Mouse (Mus musculus): ENCODE results near the gene Prr36.

Prr36 gene

DNA sequence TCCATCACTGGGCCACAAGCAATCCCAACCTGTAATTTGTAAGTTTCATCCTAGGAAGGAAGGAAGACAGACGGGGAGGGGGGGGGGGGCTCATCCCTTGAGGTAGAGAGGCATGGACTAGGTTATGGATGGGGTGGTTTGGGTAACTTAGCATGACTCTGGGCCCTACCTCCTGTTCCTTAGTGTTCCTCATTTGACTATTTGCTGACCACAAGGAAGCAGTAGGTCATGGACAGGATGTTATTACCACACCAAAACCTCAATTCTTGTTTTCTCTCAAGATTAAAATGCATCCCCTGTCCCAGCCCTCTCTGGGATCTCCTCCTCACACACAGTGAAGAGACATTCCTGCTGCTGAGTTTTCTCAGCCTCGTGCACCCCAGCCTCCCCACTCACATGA lies 15.9 kb downstream of the Prr36 start:
- in situ Hi-C loops (cut with MseI, MboI), result no loop called here

DNA sequence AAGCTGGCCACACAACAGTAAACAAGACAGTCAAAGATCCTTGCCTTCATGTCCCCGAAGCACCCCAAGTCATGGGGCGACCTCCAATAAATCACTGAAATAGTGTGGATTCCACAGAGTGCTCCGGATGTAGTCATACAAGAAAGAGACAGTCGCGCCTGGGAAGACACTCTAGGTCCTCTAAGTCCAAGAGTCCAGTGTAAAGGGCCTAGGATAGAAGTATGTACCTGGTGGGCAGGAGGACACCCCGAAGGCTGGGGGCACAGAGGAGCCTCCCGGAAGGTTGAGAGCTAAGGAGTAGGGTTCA lies 23.7 kb downstream of the Prr36 start:
- in situ Hi-C loops (cut with MseI, MboI), result no loop called here

DNA sequence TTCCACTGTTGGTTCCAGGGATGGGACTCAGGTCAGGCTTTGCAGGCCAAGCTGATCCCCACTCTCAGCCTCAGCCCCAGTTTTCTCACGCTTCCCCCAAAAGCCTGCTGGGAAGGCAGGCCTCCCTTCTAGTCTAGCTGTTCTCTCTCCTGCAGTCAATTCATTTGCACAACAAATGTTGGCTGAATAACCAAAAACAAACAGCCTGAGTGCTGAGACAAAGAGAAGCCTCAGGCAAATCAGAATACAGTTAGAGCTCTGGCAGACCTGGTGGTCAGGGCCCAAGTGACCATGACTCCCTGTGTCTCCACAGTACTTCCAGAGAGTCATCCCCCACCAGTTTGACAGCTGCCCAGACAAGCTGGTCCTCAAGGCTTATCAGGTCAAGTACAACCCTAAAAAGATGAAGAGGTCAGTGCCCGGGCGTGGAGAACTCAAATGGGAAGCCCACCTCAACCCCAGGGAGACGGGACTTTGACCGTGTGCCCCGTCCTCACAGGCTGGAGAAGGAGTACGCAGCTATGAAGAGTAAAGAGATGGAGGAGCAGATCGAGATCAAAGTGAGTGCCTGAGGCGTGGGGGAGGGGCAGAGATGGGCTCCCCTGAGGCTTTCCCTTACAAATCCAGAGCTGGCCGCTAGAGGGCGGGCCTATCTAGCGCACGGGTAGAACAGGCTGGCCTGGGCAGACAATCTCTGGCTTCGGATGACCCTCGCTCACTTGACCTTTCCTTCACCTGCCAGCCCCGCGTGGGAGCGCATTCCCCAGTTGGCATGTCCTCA lies 24.3 kb downstream of the Prr36 start:
- in situ Hi-C loops (cut with MseI, MboI), result no loop called here

DNA sequence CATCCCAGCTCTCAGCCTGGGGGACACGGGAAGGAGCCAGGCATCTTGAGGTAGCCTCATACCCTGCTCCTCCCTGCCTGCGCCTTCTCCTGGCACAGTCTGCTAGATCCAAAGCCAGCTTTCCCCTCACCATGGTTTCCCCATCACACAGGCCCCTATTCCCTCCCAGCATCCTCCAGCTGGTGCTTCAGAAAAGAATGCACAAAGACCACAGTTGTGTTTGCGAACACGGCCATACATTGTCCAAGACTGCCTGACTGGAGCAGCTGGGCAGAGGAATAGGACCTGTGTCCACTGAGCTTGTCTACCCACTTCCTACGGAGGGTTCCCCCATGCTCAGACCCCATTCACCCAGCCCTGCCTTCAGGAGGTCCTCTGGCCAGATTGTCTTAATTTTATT lies 25.0 kb downstream of the Prr36 start:
- in situ Hi-C loops (cut with MseI, MboI), result no loop called here

DNA sequence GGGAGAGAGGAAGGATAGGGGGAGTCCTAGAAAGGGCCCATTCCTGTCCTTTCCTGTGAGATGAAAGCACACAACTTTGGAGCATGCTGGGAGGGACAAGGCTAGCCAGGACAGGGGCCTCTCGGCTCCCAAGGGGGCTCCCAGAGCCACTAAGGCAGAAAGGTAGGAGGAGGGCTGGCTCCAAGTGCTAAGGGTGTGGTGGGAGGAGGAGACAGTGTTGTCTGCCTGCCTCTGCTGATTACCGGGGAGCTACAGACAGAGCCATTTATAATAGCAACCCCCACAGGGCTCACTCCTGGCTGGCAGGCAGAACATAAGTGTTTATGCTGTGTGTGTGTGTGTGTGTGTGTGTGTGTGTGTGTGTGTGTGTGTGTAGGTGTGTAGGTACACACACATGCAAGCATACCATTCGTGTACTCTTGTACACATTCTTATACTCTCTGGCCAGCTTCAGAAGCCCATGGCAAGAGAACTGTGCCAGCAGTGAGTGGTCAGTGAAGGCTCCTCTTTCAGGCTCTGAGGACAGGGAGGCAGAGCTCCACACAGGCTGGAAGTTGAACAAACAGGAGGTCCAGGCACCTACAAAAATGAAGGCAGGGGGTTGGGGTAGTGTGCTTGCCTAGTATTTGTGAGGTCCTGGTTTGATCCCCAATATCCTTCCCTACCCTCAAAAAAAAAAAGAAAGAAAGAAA lies 28.1 kb downstream of the Prr36 start:
- in situ Hi-C loops (cut with MseI, MboI), result no loop called here

DNA sequence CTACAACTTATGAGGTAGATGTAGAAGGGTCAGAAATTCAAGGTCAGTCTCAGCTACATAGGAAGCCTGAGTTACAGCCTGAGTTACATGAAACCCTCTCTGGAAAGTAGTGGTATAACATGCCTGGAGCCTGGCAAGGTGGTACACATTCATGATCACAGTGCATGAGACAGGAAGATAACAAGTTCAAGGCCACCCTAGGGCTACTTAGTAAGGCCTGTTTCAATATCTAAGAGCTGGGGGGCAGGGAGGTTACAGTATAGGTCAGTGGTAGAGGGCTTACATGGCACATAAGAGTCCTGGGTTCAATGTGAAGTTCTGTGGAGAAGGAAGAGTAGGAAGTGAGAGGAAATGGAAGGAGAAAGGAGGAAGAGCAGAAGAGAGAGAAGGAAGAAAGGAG lies 28.7 kb downstream of the Prr36 start:
- in situ Hi-C loops (cut with MseI, MboI), result no loop called here

DNA sequence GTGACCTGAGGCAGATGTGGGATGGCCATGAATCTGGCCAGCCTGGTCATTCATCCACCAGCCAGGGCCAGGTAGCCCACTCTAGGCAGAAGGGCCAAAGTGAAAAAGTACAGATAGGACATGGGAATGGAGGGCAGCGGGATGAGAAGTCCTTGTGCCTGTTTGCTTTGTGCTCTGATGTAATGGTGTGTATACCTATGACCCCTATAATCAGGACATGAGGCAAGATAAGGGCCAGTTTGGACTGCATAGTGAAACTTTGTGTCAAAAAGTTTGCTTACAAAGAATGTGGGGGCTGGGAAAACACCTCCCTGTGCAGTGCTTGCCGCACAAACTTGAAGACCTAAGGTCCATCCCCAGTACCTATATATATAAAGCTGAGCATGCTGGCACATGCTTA lies 31.1 kb downstream of the Prr36 start:
- in situ Hi-C loops (cut with MseI, MboI), result no loop called here

DNA sequence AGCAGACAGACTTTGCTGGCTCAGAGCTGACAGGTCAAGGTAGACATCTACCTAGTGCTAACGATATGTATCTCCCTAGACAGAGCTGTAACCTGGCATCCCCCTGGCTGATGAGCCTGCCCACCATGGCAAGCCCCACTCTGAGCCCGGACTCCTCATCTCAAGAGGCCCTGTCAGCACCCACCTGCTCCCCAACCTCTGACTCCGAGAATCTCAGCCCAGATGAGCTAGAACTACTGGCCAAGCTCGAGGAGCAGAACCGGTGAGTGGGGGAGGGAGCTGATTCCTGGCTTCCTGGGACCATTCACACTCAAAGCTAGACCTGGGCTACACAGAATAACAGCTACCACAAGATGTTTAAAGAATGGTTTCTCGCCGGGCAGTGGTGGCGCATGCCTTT lies 33.9 kb downstream of the Prr36 start:
- in situ Hi-C loops (cut with MseI, MboI), result no loop called here

DNA sequence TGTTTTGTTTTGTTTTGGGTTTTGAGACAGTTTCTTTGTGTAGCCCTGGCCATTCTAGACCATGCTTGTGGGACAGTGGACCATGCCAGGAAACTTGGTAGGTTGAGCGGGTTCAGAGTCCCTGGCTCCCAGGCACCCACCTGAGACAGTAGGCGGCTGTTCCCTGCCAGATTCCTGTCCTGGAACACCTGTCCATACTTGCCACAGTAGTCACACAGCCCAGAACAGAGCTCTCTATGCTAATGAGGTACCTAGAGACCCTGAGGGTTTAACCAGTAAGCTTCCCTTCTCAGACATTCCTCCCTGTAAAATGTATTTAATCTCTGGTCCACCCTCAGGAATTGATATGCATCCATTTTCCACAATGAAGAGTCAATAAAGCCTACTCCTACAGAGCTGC lies 43.2 kb downstream of the Prr36 start:
- in situ Hi-C loops (cut with MseI, MboI), result no loop called here

DNA sequence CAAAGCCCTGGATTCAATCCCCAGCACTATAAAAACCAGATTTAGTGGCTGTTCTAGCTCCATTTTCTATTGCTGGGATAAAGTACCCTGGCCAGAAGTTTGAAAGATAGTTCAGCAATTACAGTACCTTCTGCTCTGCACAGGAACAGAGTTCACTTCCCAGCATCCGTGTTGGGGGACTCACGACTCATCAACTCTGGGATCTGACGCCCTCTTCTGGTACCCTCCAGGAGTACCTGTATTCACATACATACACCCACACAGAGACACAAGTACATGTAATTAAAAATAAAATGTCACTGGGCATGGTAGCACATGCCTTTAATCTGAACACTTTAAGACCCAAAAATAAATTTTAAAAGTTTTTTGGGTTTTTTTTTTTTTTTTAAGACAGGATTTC lies 44.8 kb downstream of the Prr36 start:
- in situ Hi-C loops (cut with MseI, MboI), result no loop called here

DNA sequence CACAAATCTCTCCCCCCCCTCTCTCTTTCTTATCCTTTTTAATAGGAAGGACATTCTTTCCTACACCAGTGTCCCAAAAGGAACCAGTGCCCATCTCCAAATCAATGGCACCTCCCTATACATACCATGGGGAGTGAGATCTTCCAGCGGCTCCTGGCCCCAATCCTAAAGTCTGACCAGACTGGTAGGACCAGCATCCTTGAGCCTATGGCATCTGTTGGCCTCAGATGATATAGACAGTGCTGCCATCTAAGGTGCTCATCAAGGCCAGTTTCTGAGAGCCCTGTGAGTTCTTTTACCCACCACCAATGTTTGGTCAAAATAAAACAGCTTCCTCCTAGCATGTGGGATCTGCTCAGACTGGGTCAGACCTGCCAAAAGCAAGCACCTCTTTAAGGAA lies 49.3 kb downstream of the Prr36 start:
- in situ Hi-C loops (cut with MseI, MboI), result no loop called here

DNA sequence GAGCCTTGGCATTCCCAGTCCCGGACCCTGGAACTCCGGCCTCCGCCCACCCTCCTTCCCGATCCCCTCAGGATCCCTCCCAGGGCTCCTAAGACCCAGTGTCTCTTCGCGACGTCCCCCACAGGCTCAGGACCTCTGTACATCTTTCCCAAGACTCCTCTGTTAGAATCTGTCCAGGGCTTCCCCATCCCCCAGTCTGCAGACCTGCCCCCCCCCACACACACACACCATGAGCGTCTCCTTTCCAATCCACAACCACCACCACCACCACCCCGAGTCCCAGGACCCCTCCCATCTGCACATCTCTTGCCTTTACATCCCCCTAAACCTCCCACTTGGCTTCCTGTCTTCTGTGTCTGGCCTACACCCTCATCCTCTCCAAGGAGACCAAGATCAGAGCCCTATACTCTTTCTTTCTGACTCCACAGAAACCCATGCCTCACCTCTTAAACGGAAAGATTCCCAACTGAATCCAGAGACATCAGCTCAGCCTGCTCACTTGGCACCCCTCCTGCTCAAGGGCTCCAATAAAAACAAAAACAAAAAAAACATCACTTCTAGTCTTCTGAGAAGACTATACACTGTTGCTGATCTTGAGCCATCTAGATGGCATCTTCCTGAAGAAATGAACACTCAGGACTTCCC lies 50.3 kb downstream of the Prr36 start:
- in situ Hi-C loops (cut with MseI, MboI), result no loop called here

DNA sequence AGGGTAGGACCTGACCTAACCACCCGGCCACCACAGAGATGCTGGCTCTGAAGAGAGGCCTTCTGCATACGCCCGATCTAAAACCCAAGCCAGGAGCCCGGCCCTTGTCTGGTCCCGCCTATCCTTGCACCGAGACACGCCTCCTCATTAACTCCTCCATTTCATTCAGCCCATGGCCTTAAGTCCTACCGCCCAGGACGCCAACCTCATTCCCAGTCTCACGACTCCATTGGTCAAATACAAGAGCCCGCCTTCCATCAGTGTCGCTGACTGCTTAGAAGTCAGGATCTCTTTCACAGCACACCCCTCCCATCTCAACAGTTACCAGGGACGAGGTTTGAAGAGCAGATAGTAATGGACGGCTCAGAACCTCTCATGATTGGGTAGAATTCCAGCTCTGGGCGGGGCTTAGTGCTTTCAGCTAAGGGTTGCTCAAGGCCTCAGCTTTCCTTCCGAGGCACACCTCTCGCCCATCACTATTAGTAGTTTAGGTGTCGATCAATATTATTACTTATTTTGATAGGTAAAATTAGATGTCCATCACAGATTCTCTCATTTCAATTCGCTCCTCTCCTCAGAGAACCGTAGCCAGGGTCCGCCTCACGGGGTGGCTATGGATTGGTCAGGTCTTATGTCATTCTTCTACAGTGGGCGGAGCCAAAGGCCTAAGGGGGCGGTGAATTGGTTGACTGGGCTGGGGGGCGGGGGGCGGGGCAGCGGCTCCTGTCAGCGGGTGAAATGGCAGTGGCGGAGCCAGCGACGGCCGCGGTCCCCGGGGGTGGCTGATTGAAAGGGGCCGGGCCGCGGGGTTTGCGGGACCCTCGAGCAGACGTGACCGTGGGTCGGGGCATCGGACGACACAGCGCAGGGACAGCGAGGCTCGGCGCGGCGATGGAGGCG lies 51.2 kb downstream of the Prr36 start, which contains the start of gene Evi5l:
TSS of gene Evi5l (plus strand) at position 716 of the 900 bp plus-strand sequence.
- in situ Hi-C loops (cut with MseI, MboI), result no loop called here

DNA sequence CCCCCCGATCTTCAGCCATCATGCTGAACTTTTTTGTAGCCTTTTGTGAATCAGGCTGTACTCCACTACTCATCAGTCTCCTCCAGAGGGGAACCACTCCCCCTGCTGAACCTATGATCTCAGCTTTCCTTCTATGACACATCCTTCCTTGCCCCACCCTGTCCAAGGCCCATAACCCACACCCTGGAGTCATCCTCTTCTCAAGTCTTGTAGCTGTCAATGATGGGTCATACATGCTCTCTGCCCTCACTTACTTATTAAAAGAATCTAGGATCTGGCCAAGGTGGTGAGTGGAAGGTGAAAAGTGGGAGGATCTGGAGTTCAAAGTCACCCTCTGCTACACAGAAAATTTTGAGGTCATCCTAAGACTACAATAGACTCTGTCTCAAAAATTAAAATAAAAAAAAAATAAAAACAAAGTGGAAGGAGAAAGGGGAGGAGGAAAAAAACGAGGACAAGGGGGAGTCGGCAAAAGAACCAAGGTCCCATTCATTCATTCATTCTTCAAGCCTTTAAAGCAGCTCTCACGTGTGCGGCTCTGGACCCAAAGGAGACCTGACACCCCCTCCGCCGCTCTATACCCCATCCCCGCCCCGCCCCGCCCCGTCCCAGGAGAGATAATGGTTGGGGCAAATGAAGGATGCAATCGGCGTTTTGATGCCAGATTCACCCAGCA lies 51.9 kb downstream of the Prr36 start:
- in situ Hi-C loops (cut with MseI, MboI), result no loop called here

DNA sequence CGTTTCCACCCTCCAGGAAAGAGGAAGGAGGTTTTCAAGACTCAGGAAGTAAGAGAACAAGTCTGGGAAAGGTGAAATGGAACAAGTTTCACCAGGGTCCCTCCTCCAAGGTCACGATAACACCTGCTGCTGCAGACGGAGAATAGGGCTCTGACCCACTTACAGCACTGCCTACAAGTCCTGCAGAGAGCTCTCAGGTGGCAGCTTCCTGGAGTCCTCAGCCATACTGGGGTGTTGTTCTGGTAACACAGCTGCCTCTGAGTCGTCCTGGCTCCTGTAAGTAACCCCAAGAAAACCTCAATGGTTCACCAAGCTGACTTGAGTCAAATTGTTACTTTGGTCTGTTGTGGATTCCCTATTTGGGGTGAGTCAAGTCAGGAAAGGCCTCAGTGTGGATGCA lies 54.5 kb downstream of the Prr36 start:
- in situ Hi-C loops (cut with MseI, MboI), result no loop called here
